Mouse (Mus musculus): ENCODE measurements at regions not wholly inside any gene's neighbourhood (a gene's known extent, or its start where the extent isn't known, plus 50 kb on each side); places are given as distances from the start of the nearest gene placed in this dataset.

DNA sequence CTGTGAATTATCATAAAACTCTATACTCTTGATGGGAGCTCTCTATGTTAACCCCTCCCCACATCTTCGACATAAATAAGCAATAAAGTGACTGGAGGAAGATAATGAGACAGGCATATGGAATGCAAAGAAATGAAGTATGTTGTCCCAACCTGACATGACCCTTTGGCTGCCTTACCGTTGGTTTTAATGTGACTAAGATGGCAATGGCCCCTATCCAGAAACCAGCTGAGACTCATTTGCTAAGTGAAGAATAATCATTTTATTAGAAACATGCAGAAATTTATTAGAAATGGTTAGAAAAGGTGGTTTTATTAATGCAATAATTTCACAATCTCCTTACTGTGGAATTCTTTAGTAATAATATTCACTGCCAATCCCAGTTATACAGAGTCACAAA is 2767.2 kb upstream of the 5930422O12Rik start:
- no peak for DNase-seq (ENCODE audit: low read depth, low spot score)

DNA sequence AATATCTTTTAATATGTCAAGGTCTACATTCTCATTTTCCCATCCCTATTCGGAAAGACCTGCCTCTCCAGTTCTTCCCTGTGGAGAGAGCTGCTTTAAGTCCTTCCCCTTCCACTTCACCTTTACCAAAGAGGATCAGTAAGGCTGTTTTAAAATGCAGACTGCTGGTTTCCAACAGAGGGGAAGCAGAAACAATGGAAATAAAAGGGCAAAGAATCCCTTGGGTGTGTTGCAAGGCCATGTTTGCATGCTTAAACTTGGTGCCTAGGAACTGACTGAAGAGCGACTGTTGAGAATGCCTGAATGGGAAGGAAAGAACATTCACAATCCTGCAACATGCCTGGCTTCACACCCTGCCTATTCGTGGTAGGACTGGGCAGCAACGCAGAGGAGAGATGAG is 2759.1 kb upstream of the 5930422O12Rik start:
- DNase-seq (ENCODE audit: low read depth, low spot score), result peak; percentile 73

DNA sequence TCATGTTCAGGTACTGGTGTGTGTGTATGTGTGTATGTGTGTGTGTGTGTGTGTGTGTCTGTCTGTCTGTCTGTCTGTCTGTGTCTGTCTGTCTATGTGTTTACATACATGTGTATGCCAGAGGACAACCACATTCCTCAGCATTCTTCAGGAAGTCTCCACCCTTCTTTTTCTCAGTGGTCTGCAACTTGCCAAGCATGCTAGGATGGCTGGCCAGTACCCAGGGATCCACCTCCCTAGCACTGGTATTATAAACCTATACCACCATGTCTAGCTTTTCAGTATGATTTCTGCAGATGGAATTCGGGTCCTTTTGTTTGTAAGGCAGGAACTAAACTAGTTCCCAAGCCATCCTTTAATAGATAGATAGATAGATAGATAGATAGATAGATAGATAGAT is 2751.1 kb upstream of the 5930422O12Rik start:
- no peak for DNase-seq (ENCODE audit: low read depth, low spot score)

DNA sequence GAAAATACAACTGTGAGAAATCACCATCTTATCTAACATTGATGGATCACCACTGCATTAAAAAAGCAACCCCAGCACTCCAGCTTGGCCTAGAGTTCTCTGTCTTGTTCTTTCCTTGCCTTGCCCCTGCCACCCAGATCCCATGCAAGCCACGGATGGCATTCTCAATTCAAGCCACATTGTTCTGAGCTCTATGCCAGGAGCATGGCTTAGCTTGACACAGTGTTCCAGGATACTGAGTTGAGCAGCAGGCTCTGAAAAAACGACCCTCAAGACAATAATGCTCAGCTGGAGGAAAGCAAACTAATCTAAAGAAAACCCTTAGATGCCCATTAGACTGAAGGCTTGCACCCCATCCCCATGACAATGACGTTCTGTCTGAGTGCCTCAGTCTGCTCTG is 2746.3 kb upstream of the 5930422O12Rik start:
- DNase-seq (ENCODE audit: low read depth, low spot score), result no peak

DNA sequence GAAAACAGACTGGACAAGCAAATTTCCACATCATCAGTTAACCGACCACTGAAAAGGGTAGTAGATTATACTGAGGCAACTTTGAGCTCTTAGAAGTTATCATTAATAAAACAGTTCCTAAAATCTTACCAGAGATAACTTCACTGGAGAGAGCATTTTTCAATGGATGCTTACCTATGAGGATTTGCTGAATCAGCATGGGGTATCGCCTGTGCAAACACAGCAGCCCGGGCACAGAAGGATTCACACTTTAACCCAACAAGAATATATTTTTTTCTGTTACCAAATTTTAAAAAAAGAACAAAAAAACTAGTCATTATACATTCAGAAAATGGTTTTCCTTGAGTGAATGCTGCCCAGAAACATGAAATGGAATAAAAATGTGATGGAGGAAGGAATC is 2742.0 kb upstream of the 5930422O12Rik start:
- DNase-seq (ENCODE audit: low read depth, low spot score), result no peak

DNA sequence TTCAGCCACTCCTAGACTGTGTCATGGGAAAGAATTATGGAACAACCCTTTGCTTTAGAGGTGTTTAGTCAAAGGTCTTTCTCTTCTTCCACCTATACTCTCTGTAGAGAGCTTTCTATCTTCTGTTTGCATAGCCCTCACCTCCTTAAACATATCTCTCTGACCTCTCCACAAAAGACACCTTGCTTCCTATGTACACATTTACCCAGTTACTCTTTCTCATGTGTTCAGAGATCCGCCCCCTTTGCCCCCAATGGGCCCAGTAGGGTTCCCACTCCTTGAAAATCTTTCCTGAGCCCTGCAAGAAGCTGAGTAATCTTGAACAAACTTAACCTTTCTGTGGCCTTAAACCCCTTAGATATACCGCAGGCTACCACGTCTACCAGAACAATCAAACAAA is 2734.4 kb upstream of the 5930422O12Rik start:
- no peak for DNase-seq (ENCODE audit: low read depth, low spot score)

DNA sequence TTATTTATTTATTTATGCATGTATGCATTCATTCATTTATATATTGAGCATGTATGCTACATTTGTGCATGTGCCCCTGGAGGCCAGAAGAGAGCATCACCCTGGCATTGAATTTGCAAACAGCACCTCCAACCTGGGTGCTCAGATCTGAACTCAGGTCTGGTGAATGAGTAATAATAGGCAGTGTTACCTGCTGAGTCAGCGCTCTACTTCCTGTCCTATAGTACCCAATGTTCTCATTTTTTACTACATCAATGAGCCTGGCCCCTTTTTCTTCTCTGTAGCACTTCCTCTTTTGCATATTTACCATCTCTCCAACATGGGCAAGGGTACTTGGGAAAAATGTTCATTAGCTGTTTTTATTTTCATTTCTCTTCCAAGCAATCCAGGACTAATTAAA is 2711.9 kb upstream of the 5930422O12Rik start:
- DNase-seq (ENCODE audit: low read depth, low spot score), result no peak

DNA sequence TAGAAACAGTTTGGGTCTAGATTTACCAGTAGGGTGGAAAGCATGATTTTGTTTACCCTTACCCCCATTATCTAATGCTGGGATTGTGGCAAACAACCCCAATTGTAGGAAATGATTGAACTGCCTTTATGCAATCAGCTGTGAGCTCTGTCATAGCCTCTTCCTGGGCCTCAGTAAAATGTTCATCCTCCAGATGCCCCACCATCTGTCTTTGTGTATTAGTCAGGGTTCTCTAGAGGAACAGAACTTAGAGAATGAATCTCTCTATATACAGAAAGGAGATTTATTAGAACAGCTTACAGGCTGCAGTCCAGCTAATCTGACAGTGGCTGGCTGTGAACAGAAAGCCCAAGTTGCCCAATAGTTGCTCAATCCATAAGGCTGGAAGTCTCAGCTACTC is 2698.1 kb upstream of the 5930422O12Rik start:
- DNase-seq (ENCODE audit: low read depth, low spot score), result no peak

DNA sequence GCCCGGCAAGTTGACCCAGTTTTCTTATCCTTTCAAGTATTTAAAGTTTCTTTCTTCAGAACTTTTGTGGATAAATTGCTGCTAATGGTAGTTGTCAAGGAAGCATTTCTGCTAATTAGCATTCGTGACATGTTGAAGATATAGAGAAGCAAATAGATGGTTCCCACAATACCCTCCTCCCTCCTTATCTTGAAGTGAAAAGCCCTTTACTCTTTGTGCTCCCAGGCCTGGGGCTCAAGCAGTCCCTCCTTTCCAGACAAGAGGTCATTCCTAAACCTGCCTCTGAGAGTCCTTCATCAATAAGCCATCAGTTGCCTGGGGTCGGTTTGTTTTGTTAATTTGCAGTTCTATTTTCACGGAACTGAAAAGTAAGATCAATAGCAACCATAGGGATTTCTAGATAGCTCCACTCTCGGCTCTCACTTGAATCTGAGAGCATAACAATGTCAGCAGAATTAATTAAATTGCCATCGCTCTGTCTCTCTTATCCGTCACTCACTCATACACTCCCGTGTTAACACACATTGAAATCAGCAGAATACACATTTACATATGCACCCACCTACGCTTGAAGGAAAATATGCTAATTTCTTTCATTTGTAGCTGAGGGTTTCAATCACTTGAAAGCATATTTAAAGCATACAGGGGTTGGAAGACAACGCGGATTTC is 2695.8 kb upstream of the 5930422O12Rik start:
- no peak for DNase-seq (ENCODE audit: low read depth, low spot score)

DNA sequence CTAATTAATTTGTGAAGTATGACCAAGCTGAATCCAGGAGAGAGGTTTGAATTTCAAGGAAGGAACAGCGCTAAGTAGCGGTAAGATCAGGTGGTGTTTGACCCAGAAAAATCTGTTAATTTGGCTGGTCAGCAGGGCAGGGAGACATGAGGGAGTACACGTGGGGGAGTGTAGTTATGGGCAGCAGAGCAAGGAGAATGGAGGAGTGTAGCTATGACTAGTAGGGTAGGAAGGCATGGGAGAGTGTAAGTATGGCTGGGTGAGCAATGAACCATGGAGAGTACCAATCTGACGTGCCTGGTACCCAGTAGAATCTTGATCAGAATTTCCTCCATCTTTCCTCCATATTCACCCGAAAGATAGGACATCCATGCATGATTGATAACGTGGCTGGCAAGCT is 2695.1 kb upstream of the 5930422O12Rik start:
- DNase-seq (ENCODE audit: low read depth, low spot score), result no peak

DNA sequence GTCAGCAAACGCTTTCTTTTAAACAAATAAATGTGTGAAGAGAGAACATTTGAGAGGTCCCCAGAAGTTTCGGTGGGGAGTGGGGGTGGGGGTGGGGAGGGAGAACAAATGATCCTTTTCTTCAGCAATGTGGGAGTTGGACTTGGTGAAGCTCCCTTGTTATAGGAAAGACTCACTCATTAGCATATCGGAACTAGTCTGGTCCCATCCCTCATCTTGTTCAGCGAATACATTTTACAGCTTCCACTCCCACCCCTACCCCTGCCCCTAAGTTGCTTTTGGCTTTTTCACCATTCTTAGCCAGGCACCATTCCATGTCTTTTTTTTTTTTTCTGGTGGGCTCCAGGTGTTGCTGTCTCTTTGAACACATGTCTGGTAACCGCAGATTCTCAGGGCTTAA is 2693.2 kb upstream of the 5930422O12Rik start:
- no peak for DNase-seq (ENCODE audit: low read depth, low spot score)

DNA sequence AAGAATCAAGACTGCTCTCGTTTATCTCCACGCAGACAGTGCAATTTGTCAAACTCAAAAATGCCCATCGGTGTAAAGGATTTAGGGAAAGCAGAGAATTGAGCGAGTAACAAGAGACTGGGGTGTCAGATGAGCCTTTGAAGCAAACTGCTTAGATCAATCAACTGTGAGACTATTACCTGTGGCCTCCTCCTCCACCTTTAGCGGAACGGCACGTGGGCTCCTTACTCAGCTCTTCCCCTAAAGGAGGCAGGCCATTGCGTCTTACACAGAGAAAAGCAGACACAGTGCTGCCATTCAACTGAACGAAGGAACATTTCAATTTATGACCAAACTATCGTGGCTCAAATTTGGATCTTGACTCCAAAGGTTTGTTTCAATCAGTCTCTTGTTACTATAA is 2692.8 kb upstream of the 5930422O12Rik start:
- no peak for DNase-seq (ENCODE audit: low read depth, low spot score)

DNA sequence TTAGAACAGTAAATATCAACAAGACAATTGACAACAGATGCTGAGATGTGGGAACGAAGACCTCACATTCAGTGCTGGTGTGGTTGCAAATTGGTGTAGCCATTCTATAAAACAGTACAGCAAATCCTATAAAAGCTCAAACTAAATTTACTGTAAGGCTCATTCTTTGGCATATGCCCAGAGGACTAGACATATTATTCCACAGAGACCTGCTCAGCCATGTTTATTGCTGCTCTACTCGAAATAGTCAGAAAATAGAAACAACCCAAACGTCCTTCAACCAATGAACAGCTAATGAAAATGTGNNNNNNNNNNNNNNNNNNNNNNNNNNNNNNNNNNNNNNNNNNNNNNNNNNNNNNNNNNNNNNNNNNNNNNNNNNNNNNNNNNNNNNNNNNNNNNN is 2681.6 kb upstream of the 5930422O12Rik start:
- no peak for DNase-seq (ENCODE audit: low read depth, low spot score)
